Mouse (Mus musculus): ENCODE measurements at regions not wholly inside any gene's neighbourhood (a gene's known extent, or its start where the extent isn't known, plus 50 kb on each side); places are given as distances from the start of the nearest gene placed in this dataset.

DNA sequence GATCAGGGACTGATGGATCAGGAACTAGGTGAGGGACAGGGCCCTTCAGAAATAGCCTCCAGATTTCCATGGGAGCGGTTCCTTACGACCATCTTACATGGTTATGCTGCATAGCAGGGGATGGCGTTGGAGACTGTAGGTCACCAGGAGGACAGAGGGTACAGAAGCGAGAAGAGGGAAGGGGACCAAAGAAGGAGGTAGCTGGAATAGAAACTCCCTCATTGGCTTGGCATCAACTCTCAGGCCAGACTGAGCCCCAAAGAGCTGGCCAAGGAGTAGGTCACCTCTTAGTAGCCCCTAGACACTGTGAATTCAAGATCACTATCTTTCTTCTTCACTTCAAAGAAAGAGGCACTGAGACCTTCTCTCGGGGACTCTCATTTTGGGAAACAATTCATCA lies 53.6 kb upstream of the Gata5 start:
- no peak for TF ChIP-seq GATA1 (IDR thresholded peaks at IDR 0.05; ENCODE audit: borderline replicate concordance, low read length)
- TF ChIP-seq FLI1 (IDR thresholded peaks at IDR 0.05; ENCODE audit: low read length): no peak

Data from megakaryocyte, embryonic 14.5 days (primary cell).